Mouse (Mus musculus) erythroblast, embryonic 14.5 days (primary cell): ENCODE data around the gene Ovol3.

Experiments used
- GATA1 ChIP-seq: IDR thresholded peaks from 2 replicates; pipeline ENCODE4 v1.6.1; 2012; ENCODE audit warnings: low read length, inconsistent platforms, mixed read lengths
- TAL1 ChIP-seq: IDR thresholded peaks from 3 replicates; pipeline ENCODE4 v1.6.1; 2012; ENCODE audit warnings: low read length, inconsistent platforms, mixed read lengths

DNA sequence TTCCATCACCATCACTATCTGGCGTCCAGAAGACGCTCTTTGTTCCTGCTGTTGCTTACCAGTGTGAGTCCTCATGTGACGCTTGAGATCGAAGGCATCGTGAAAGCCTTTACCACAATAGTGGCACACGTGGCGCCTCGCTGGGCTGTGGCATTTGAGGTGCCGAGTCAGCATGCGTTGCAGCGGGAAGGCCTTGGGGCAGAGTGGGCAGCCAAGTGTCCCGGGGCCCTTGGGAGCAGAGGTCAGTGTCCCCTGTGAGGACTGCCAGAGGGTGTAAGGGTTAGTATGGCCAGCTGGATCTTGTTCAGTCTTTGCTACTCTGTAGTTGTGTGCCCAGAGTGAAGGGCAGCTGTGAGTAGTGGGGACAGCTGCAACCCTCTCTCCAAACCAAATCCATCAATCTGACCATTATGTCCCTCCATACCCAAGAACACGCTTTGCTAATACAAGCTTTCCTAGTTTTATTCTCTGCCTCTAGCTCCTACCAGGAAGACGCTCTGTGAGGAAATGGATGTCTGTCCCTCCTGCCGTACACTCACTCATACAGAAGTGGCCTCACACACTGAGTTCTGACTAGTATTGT is 1.2 kb downstream of the Ovol3 start:
- no peak for TF ChIP-seq GATA1
- TF ChIP-seq TAL1, result no peak
